Mouse (Mus musculus) telencephalon, adult 2 months (tissue): ENCODE data around the gene Pard3.
A peak's percentile ranks its signal among the peaks of the same experiment; 100 is the strongest.

Source experiments
- DNase-seq: peaks from one replicate; pipeline ENCODE4 v3.0.0-alpha.2; 2011; ENCODE audit warnings: low read depth, low spot score

The Pard3 gene

GRCm38 (mm10) chr8:127181246-127181645 is 117.6 kb downstream of the Pard3 start:
- DNase-seq: no peak

- peak; percentile 24 for DNase-seq
Measured at GRCm38 (mm10) chr8:127182065-127182464, 118.4 kb downstream of the Pard3 start.

- no peak for DNase-seq
Measured at GRCm38 (mm10) chr8:127183533-127183932, 119.8 kb downstream of the Pard3 start.

GRCm38 (mm10) chr8:127184025-127184424 is 120.3 kb downstream of the Pard3 start:
- DNase-seq: no peak

- no peak for DNase-seq
Measured at GRCm38 (mm10) chr8:127185897-127186296, 122.2 kb downstream of the Pard3 start.

- DNase-seq: no peak
Measured at GRCm38 (mm10) chr8:127188671-127189070, 125.0 kb downstream of the Pard3 start.

GRCm38 (mm10) chr8:127190350-127190749 is 126.7 kb downstream of the Pard3 start:
- peak; percentile 62 for DNase-seq

- peak; percentile 55 for DNase-seq
Measured at GRCm38 (mm10) chr8:127191387-127191786, 127.7 kb downstream of the Pard3 start.

- no peak for DNase-seq
Measured at GRCm38 (mm10) chr8:127191824-127192223, 128.1 kb downstream of the Pard3 start.

GRCm38 (mm10) chr8:127192331-127192730 is 128.6 kb downstream of the Pard3 start:
- no peak for DNase-seq

- DNase-seq: no peak
Measured at GRCm38 (mm10) chr8:127193375-127193774, 129.7 kb downstream of the Pard3 start.

GRCm38 (mm10) chr8:127194786-127195407 is 131.2 kb downstream of the Pard3 start:
- no peak for DNase-seq

GRCm38 (mm10) chr8:127196505-127197265 is 133.0 kb downstream of the Pard3 start:
- no peak for DNase-seq

- DNase-seq: no peak
Measured at GRCm38 (mm10) chr8:127207455-127207854, 143.8 kb downstream of the Pard3 start.

GRCm38 (mm10) chr8:127210621-127211020 is 146.9 kb downstream of the Pard3 start:
- no peak for DNase-seq

- DNase-seq: peak; percentile 42
Measured at GRCm38 (mm10) chr8:127214338-127214737, 150.6 kb downstream of the Pard3 start.

GRCm38 (mm10) chr8:127214748-127215433 is 151.2 kb downstream of the Pard3 start:
- peak; percentile 45 for DNase-seq

- no peak for DNase-seq
Measured at GRCm38 (mm10) chr8:127220206-127220605, 156.5 kb downstream of the Pard3 start.

- no peak for DNase-seq
Measured at GRCm38 (mm10) chr8:127220615-127221014, 156.9 kb downstream of the Pard3 start.

GRCm38 (mm10) chr8:127222361-127222760 is 158.7 kb downstream of the Pard3 start:
- DNase-seq: no peak

- no peak for DNase-seq
Measured at GRCm38 (mm10) chr8:127226996-127227395, 163.3 kb downstream of the Pard3 start.

GRCm38 (mm10) chr8:127227407-127227806 is 163.7 kb downstream of the Pard3 start:
- DNase-seq: no peak
